Mouse (Mus musculus): ENCODE data around the gene Pebp1. TPM values are rescaled to one million over a fixed set of nuclear protein-coding genes. Genes with fewer than 3 reads are reported as not detected.

Pebp1 gene
- 119 TPM for total RNA-seq (2023)

DNA sequence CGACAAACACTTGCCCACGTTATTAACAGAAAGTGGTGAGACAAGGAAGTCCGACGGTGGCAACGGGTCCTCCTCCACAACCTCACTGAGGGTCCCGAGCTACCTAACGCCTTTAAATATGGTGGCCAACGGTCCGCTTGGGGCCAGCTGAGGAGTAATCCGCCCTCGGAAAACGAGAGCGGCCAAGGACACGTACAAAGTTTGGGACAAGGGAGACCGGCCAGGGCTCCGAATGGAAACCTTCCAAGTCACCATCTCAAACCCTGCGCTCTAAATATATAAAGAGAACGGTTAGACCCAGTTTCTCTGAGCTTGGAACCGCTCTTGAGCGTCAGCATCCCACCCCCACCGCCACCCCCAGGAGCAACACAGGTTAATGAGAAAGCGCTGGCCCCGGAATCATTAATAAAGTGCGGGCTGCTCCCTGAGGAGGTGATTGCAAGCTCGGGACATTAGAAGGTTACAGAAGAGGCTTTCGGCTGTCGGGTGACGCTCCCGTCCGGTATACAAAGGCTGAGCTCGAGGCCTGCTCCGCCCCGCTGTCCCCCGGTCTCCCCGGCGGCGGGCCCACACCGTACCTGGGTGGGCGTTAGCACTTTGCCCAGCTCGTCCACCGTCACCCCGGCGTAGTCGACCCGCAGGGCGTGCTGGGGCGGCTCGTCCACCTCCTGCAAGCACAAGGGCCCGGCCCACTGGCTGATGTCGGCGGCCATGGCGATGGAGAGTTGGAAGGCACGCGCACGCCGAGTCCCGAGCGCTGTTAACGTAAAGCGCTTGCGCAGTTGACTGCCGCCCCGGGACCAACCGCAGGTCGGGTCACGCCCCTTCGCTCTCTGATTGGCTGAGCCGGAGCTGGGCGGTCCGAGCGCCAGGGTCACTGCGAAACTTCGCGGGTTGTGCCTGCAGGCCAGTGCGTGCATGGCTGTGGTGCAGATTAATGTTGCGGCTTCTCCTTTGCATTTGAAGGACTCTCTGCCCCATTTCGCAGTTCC lies at the start of gene Pebp1:
Pebp1 (minus strand) TSS at position 795 of the 992 bp plus-strand sequence.

GRCm38 (mm10) chr5:117318741-117319629 lies 31.6 kb upstream of the Pebp1 start, which contains the start of gene Vsig10:
Vsig10 (plus strand) TSS chr5:117319083.

Other genes with a start within 250 kb of the Pebp1 start
- gene Suds3, start 171.5 kb downstream of the Pebp1 start, total RNA-seq (2023) = 94.9 TPM
- 105 TPM for gene Taok3, start 167.5 kb downstream of the Pebp1 start, total RNA-seq (2023)
- 0.47 TPM for gene Vsig10, start 31.5 kb upstream of the Pebp1 start, total RNA-seq (2023)
- gene Wsb2, start 69.7 kb upstream of the Pebp1 start, total RNA-seq (2023) = 34.0 TPM
- gene Rfc5, start 101.4 kb upstream of the Pebp1 start, total RNA-seq (2023) = 27.1 TPM
- gene Ksr2, start 126.4 kb upstream of the Pebp1 start, total RNA-seq (2023) = 2.6 TPM